Mouse (Mus musculus) Muller cell, postnatal 12 days (primary cell): ENCODE measurements around the gene Kirrel.
A peak's percentile ranks its signal among the peaks of the same experiment; 100 is the strongest.
"Not testable (repeated sequence)": the region's sequence is repeated elsewhere in the genome, so short reads cannot be mapped to it uniquely, and the experiment has no call there.

Experiments used
- DNase-seq: peaks from one replicate; pipeline ENCODE4 v3.0.0-alpha.2; 2015; ENCODE audit errors: inconsistent ontology term

Kirrel gene

DNA sequence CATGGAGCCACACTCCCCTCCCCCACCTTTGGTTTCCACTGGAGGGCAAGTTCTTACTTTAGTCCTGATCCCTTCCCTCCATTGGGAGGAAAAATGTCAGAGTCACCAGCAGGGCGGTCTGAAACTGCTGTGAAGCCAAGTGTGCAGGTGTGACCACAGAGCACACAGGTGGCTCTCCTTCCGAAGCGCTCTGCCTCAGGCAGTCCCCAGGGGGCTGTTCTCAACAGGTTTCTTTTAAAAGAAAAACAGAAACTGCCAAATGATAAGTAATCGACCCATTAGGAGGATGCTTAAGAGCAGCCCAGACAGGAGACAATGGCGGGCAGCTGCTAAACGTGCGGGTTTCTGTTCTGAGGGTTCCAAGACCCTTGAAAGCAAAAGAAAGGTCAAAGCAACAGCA lies 37.8 kb downstream of the Kirrel start:
- no peak for DNase-seq

DNA sequence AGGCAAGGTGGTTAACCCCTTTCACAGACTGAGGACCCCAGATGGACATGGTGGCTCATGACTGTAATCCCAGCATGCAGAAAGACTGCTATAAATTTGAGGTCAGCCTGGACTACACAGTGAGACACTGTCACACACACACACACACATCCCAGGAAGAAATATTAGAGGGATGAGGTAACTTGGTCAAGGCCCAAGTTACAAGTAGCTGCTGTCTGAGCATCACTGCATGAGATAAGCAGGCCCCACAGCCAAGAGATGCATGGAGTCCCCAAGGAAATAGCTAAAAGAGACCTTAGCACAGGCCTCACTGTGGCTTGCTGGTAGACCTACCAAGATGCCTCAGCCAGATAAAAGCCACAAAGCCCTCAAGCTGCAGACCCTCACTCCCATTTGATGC lies 39.6 kb downstream of the Kirrel start:
- DNase-seq: no peak

DNA sequence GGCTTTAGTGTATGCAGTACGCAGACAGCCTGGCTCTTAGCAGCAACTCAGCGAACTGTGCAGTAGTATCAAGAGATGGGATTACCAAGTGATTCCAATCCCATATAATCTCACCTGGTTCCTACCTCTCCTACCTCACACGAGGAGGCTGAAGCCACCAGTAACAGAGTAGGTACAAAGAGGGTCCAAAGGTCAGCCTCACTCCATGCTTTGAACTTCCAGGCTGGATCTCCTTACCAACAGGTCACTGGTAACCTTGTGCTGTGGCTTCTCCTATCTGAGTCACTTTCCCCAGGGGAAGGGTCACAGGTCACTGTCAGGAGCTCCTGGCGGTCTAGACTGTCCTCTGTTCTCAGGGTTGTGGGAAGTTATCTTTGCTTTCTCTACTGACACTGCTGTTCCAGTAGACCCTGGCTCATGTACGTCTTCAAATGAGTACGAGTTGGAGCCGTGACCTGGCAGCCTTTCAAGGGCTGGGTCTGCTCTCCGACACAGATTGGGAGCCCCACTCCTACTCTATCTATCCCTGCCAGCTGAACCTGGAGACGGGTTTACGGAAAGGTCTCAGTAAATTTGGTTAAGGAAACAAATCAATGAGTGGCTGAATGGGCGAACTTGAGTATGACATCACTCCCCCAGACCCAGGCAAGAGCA lies 42.7 kb downstream of the Kirrel start:
- DNase-seq: peak; percentile 47

DNA sequence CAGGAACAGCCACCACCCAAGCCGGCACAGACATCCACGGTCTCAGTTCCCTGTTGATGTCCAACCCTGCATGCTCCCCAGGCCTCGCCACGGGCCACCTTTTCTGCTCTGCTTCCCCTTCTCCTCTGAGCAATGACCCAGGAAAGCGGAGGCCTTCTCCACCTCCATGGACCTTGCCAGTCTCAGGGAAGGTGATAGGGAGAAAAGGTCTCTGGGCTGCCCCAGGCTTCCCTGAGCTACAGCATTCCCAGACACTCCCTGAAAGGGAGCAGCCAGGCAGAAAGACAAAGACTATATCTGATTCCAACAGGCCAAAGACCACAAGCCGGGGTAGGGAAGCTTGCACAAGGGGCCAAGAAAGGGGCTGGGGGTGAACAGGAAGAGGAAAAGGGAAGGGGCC lies 43.6 kb downstream of the Kirrel start:
- peak; percentile 68 for DNase-seq

DNA sequence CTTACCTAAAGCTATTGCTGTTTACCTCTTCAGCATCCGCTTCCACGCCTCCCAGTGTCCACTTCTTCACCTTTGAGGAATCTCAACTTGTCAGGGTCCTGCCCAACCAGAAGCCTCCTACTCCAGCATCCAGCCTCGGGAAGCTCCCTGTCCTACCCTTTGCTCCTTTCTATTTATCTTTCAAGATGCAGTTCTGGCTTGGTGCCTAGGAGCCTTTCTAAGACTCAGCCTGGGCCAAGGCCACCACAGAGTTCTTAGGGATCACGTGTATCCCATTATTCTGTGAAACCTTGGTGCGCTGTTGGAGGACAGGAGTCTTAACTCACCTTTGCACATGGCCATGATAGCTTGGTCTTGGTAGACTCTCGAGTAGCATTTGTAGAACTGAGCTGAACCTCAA lies 50.8 kb downstream of the Kirrel start:
- DNase-seq: no peak

DNA sequence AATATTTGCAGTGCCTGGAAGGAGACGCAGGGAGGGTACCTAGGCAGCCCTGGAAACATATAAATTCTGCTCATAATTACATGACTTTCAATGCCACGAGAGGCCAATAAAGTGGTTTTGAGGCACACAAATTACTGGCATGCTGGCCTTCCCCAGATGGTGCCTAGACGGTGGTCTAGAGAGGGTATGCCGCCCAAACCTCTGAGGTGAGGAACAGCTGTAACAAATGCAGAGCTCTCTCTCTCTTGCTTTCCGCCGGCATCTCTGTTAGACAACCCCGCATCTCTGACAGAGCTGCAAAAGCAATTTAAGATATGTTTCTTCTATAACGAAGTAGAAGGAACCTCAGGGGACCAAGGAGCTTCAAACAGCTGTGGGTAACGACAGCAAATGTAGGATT lies 56.3 kb downstream of the Kirrel start:
- DNase-seq: no peak

DNA sequence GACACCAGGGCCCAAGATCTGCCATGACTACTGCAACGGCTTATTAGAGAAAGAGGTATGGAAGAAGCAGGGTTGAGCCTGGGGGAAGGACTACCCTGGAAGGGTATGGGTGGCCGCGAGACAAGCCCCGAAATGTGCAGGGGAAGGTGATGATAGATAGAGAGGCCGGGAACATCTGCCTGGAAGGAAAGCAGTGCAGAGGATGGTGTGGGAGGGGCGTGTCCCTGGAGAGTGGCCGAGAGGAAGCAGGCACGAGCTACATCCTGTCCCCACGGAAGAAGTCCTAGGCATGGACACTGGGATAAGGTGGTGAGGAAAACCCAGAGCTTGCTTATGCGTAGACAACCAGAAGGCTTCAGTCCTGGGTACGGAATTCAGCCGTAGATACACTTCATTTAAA lies 56.9 kb downstream of the Kirrel start:
- no peak for DNase-seq

DNA sequence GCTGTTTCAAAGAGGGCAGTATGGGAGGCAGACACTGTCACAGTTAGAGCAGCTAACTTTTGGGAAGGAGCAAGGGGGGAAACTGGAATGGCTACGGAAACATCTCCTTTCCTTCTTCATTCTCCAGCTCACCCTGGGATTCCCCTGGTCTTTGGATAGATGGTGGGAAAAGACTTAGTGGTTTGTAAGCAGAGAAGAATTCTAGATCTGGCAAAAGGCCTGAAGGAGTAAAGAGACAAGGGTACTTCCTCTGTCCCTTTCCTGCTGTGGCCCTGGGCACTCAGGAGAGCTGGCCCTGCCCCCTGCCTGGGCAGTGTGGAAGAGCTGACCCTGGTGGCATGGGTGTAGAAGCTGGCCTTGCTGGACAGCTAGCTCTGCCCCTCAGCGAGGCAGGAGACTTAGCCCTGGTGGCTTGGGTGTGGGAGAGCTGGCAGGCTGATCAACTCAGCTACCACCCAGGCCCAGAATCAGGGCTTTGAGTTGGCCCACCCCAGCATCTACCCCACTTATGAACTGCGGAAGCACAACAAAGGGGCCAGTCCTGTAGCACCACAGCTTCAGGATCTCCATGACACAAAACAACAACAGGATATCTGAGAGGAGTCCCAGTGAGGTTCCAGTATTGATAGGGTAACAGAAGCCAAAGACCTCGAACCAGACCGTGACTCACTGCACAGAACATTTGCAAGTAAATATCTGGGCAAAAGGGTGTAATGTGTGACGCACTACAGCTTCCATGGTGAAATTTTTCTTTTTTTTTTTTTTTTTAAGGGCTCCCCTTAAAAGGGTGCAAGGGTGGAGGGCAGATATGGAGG lies 58.6 kb downstream of the Kirrel start:
- DNase-seq: no peak

DNA sequence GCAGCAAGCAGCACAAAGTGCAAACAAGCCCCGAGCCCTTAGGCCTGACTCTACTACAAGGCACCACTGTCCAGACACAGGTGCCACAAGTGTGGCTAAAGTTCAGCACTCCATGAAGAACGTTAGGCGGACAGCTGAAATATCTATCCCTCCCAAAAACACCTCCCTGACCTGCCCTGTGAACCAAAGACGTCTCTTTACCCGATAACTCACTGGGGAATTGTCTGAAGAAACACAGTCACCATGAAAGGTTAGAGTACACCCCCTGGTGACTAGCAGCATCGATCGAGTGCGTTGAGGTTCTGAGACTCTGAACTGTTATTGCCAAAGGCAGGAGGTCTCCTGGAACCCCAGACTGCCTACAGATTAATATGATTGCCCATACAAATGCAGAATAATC lies 59.3 kb downstream of the Kirrel start:
- DNase-seq: no peak

DNA sequence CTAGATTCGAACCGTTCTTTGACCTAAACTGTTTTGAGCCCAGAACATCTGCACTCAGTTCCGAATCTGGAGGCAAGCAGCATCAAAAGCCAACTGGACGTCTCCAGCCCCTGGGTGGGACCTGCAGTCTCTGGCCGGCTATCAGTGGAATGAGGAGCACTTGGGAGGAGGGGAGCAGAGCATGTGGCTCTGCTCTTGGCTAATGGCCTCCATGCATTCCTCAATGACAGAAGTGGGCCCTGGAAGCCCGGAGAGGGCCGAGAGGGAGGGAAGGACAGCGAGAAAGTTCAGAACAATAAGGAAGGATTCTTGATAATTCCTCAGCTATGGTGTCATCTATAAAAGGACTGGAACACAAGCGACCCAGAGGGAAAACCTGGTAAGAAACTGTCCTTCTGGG lies 59.7 kb downstream of the Kirrel start:
- peak; percentile 79 for DNase-seq

DNA sequence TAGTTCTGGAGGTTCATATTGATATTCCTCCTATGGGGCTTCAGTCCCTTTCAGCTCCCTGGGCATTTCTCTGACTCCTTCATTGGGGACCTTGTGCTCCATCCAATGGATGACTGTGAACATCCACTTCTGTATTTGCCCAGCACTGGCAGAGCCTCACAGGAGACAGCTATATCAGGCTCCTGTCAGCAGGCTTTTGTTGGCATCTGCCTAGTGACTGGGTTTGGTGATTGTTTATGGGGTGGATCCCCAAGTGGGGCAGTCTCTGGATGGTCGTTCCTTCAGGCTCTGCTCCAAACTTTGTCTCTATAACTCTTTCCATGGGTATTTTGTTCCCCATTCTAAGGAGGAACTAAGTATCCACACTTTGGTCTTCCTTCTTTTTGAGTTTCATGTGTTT lies 60.7 kb downstream of the Kirrel start:
- DNase-seq: not testable (repeated sequence)

DNA sequence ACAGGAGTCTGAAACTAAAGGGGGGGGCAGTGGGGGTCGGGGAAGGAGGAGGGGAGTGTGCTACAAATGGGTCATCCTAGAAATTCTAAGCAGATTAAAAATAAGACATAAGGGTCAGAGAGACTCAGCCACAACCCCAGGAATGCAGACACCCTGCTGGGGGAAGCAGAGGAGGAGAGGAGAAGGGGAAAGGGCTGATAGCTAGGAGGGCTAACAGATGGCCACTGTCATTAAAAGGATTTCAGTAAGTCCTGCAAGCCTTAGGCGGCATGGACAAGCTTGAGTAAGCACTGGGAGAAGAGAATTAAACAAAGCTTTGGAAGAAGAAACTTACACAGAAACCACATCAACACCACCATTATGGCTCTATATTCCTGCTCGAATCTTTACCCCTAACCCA lies 62.3 kb downstream of the Kirrel start:
- no peak for DNase-seq

DNA sequence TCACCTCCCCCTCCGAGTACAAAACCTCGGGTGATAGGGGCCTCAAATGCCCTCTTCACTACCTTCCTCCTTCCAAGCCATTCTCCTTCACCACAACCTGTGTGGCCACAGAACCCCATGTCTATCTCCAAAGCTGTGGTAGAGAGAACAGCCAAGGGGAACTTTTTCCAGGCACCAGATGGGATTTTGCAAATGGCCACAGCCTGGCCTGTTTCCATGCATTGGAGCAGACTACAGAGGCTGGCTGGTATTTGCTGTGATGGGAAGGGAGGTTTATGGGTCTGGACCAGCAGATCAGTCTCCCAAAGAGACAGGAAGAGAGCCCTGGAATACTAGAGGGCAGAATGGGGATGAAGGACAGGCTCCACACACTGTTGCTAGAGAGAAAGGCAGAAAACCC lies 69.7 kb downstream of the Kirrel start:
- no peak for DNase-seq

DNA sequence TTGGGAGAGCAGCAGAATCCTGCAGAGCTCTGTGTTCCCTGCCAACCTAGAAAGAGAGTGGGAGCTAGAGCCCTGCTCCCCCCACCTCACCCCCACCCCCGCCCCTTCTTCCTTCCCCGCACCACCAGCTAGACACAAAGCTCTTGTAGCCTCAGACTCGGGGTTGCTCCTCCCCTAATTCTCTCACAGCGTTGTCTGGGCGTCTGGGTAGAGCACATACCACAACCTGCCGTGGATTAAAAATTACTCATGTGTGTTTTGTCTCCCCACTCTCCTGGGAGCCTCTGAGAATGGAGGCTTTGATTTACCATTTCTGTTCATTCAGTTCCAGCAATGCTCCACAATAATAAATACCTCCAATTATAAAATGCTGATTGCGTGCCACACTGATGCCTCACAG lies 72.2 kb downstream of the Kirrel start:
- peak; percentile 82 for DNase-seq

DNA sequence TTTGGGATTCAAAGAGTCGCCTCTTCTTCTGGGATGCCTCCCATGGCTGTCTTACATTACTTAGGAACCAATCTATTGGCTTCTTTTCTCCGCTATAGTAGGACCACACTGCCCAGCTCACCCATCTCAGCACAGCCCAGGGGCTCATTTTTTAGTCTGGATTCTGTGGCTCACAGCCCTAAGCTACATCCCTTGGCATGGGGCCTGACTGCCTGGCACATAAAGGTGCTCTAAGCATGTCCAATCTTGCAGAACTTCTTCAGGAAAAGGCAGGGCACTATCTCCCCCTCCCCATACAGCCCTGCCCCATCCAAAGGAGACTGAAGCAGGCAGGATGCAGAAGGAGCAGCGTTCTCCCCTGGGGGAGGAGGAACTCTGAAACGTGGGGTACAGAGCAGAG lies 73.6 kb downstream of the Kirrel start:
- no peak for DNase-seq

DNA sequence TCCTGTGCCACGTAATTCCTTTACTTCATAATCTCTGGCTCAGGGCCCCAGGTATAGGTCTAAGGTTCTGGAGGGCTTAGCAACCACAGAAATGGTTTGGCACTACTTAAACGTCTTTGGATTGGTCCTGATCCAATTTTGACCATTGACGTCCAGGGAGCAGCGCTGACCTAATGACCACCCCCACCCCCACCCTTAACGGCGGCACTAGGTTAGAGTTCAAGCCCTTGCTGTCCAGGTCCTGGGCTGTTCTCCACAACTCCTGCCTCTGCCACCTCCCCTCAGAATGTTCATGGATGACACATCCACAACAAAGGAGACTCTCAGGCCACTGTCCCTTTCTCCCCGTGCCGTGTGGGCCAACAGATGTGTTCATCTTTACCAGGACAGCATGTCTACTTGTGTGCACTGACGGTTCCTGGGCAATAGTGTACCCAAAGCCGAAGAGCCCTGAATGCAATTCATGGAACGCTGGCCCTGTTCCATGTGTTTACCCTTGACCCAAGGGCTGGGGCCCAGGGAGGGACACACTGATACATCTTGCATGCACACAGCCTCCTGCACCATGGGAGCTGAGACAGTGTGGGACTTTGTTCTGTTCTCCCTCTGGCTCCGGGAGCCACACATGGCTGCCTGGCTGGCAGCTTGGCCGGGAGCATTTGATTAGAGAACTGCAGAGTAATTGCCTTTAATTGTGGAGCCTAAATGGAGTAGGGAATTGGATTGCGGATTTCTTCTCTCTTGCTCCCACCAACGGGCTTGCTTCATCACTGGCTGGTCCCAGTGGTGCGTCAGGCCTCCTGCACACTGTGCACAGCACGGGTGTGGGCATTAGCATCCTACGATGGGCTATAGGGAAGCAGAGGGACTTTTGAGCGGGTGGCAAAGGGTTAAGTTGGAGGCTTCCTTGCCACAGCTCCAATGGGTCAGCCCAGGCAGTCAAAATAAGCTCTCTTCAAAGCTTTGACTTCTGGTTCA lies 76.3 kb downstream of the Kirrel start:
- peak; percentile 83 for DNase-seq

DNA sequence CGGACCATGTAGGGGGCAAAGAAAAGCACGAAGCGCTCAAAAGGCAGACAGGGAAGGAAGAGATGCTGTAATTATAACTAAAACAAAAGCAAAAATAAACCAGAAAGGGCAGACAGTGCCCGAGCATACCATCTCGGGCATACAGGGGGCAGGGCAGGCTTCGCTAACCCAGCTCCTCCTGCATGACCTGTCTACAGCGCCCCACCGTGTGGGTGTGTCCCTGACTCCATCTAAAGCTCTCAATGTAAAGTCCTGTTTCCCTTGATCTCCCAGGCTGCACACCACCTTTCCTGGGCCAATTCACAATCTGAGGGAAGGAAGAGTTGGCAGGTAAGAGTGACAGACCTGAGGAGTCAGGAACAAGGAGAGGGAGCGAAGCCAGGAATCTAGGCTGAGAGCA lies 77.3 kb downstream of the Kirrel start:
- DNase-seq: no peak

DNA sequence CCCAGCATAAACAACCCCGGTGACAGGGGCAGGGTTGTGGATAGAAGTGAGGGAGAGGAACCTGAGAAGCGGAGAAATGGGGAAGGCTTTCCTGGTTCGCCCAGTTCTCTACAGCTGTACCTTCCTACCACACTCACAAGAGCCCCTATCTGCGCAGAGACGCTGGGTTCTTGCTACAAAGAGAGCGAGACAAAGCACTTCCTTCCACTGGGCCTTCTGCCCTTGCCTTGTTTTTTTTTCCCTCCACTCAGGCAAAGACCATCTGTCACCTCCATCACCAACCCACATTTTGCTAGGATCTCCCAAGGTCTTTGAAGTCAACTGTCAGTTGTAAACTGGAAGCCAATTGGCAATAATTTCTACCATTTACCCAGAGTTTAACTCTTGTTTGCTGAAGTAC lies 80.8 kb downstream of the Kirrel start:
- DNase-seq: no peak

DNA sequence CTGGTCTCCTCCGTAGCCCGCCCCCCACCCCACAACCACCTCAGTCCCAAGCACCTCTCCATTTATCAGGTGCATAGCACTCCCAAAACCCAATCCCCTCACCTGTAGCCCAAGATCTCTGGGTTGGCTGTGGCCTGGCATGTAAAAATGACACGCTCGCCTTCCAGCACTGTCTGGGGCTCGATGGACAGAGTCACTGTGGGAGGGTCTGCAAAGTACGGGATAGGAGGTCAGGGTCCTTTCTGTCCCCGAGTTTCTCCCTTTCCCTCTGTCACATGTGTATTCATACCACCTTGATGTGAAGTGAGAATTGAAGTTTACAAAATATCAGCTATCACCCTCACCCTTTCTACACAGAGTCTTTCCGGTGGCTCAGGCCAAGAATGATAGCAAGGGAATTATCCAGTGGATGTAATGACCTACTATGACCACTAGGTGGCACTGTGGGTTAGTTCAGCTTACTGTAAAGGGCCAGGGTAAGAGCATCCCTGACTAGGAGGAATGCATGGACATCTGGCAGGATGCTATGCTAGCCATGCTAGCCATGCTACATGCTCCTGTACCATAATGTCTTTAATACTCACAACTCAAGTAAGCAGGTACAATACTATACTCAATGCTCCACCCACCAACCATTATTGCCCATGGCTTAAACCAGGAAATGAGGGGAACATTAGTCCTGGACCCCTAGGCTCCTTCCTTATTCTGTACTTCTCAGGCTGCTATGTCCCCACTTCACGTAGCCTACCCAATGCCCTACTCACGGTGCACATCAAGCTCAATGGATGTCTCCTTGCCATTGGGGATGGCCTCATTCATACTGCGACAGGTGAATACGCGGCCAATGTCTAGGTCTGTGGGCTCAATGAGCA lies 84.6 kb downstream of the Kirrel start:
- DNase-seq: peak; percentile 57

DNA sequence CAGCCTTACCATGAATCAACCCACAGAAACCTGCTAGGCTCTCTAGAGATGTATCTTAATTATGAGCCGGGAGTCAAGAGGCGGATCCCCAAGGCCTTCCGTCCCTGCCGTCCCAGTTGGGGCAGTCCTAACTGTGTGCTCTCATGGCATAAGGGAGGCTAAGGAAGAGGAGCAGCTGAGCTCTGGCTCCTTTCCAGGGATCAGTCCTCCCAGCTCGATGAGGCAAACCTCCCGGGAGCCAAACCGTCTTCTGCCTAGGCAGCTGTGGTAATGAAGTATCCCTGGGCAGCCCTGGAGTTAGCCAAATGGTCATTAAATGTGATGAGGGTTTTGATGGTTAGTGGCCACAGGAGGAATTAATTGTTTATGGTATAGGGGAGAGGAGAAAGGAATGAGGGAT lies 87.4 kb downstream of the Kirrel start:
- no peak for DNase-seq

DNA sequence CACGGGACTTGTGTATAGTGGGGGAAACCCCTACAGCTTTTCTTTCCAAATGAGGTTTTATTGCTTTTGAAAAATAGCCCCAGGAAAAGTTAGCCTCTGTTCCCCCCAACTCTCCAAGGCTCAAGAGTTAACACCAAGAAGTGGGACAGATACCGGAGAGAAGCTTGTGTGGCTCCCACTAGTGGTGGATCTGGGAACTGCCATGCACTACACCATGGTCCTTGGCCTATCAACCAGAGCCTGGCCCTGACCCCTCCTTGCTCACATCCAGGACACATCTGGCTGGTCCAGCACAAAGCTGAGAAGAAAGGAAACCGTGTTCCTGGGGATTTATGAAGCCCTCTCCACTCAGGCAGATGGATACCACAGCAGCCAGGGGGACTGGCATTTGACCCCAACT lies 92.3 kb downstream of the Kirrel start:
- peak; percentile 50 for DNase-seq
